Mouse (Mus musculus) bone marrow, adult 2 months (tissue): ENCODE data around the gene Thra.

Source experiments
- CTCF ChIP-seq: fragments of 200-500 bp; IDR thresholded peaks from 2 replicates; pipeline ENCODE4 v1.5.1; 2011; ENCODE audit warnings: low read length, control low read depth; ENCODE audit not compliant: control insufficient read depth, insufficient read depth
- POLR2A ChIP-seq: fragments of 200-500 bp; IDR thresholded peaks from 2 replicates; pipeline ENCODE4 v1.6.1; 2011; ENCODE audit warnings: low read depth, mild to moderate bottlenecking, control low read depth, low read length, borderline replicate concordance; ENCODE audit not compliant: control insufficient read depth

DNA sequence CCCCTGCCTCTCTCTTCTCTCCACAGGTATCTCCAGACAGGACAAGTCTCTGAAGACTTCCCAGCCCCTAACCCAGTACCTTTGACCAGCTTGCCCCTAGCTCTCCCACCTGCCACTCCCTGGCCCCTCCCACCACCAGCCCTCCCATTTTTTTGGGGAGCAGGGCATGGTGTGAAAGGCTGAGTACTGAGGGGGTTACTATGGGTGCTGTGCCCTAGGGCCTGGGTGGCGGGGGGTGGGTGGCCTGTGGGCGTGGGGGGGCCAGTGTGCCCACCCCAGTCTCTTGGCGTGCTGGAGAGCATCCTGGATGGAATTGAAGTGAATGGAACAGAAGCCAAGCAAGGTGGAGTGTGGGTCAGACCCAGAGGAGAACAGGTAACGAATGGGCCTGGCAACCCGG, 12.8 kb downstream of the Thra start:
- TF ChIP-seq CTCF, result no peak
- TF ChIP-seq POLR2A, result no peak
